Mouse (Mus musculus) 3134 (cell line): ENCODE data around the gene Hbb-bs.
"Not testable (repeated sequence)": the region's sequence is repeated elsewhere in the genome, so short reads cannot be mapped to it uniquely, and the experiment has no call there.

Experiments
- DNase-seq: peaks from one replicate; pipeline ENCODE4 v3.0.0-alpha.2; 2011; ENCODE audit warnings: low spot score; ENCODE audit not compliant: insufficient read length; ENCODE audit errors: extremely low read depth

Hbb-bs gene

DNA sequence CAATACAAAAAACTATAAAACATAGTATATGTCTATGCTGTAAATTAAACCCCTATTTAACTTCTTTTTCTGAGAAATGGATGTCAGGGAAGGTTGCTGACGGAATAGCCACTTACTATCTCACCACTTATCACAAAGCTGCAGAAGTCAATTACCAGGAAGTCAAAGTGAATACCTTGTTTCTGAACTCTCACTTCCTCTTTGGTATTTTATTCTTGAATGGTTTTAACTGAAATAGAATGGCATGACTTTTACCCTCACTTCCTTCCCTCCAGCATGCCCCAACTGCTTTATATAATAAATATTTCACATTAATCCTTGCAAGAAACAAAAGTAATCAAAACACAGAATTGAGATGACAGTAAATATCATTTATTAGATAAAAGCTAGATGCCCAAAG, 15.7 kb downstream of the Hbb-bs start:
- DNase-seq, result no peak

DNA sequence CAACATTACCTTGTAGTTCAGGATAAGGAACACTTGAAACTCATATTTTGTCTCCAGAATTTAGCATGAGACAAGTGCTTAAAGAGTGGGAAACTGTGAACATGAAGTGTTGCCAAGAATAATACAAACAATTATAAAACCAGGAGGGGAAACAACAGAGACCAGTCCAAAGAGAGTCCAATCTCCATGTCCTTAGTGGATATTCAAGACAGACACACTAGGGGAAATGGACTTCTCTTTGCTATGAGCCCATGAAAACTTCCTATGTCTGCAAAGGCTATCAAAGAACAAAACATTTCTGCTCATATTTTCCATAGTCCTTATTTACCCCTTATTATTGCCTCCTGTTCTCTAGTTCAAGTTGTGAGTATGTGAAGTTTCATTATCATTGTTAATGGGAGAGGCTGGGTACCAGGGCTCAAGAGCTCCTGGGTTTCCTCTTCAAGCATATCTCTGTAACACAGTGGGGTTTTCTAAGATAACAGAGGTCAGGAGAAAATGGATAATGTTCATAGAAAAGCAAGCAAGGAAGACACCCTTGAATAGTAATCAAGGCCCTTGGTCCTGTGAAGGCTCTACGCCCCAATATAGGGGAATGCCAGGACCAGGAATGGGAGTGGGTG, 16.6 kb downstream of the Hbb-bs start:
- no peak for DNase-seq

DNA sequence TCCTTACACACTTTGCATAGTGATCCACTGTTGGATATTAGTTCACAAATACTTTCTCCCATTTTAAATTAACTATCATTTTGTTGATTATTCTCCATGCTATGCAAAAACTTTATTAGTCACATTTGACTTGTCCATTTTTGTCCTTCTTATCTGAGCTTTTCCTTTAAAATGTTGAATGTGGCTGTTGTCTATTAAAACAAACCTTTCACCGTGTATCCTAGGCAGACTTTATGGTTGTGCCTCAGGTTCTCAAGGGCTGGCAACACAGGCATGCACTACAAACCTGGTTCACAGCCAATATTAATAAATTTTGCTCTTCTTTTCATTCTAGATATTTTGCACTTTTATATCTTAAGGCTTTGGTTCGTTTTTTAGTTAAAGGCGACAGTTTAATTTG, 17.1 kb downstream of the Hbb-bs start:
- no peak for DNase-seq

DNA sequence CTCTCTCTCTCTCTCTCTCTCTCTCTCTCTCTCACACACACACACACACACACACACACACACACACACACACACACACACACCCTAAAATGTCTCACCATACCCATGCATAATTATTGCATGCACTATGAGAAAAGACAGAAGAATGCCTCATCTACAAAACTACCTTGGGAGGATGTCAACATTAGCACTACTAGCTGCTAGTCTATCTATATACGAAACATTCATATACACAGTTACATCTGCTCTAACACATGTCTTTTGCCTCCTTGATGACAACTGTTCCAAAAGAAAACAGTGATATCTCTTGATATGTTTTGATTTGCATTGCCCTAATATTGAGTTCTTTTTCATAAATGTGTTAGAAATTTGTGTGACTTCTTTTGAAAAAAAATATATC, 17.6 kb downstream of the Hbb-bs start:
- DNase-seq, result no peak

DNA sequence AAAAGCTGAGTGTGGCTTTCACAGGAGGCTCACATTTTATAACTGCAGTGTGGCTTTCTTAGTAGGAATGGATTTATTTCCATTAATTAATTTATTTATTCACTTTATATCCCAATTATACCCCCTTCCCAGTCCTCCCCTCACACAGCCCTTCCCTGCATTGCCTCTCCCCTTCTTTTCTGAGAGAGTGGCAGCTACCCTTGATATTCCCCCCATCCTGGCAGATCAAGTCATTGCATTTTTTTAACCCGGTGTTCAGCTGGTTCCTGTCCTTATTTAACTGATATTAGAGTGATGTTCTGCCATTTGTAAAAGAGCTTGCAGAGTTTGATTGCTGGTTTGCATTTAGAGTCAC, 18.1 kb downstream of the Hbb-bs start:
- DNase-seq, result no peak

DNA sequence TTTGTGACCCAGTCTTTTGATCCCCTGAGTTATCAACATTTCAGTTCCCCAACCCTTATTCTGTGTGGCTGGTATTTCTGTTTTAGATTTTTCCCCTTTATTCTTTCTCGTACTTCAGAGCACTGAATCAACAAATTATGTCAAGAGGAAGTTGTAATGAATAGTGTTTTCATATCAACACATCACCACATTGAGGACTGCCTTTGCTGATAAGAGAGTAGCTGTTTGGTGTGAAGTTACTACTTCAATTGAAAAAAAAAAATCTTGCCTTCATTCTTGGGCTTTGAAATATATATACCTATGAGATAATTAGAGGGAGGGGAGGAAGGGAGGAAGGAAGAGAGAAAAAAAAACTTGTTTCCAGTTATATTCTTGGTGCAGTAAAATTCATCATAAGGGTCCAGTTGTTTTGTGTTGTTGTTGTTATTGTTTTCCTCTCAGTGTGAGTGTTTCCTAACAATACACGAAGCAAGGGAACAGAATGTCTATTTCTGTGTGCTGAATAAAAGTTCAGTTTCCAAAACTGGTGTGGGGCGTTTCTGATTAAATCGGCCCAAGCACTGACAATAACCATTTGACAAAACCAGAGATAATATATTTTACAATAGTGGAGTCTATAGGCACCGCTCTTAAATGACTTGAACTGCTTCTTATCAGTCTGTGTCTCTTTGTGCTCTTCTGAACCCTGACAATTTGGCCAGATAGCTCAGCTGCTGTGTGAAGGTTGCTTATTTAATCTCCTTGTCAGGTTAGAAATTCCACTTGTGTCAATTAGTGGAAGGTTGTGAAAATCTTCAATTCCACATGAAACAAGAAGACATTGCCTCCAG, 18.7 kb downstream of the Hbb-bs start:
- no peak for DNase-seq

DNA sequence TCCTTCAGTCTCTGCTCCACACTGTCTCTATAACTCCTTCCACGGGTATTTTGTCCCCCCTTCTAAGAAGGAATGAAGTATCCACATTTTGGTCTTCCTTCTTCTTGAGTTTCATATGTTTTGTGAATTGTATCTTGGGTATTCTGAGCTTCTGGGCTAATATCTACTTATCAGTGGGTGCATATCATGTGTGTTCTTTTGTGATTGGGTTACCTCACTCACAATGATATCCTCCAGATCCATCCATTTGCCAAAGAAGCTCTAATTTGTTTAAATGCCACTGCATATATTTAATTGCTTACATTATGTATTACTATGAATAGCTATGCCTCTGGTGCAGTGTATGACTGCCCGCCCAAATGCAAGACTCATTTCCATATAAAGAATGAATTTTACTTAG, 19.8 kb downstream of the Hbb-bs start:
- DNase-seq, result not testable (repeated sequence)

DNA sequence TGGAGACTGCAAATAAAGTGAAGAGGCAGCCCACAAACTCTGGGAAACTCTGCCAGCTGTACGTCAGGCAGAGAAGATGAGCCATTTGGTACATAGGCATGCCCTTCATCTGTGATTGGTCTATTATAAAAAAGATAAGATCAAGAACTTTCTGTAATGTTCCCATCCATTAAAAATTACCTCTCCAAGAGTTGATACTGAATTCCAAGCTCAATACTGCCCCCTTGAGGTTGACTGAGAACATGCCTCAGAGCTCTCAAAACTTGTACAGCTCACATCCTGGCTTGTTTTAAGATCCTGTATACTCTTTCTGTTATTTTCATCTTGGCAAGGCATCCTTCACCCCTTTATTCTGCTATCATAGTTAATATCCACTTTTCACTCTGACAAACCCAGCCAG, 21.0 kb downstream of the Hbb-bs start:
- DNase-seq, result no peak

DNA sequence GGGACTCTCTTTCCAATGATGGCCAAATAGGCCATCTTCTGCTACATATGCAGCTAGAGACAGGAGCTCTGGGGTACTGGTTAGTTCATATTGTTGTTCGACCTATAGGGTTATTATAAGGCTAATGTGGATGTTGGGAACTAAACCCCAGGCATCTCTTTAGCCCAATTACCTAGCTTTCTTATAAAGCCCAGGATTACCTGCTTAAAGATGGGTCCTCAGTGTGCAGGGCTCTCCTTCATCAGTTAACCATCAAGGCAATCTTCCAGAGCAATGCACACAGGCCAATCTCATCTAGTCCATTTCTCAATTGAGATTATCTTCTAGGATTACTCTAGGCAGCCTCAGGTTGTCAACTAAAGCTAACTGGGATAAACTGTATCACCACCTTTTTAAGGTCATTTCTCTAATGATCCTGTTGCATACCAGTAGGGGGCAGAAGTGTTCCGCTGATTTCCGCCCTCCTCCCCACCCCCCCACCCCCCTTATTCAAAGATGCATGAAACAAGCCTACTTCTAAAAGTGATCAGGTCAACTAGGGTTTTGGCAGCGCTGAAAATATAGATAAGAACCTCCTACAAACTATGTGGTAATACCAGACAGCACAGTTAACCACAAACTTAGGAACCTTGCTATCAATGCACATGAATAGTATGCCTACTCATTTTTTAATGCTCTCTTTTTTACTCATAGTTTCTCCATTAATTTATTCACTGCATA, 35.1 kb downstream of the Hbb-bs start:
- no peak for DNase-seq

DNA sequence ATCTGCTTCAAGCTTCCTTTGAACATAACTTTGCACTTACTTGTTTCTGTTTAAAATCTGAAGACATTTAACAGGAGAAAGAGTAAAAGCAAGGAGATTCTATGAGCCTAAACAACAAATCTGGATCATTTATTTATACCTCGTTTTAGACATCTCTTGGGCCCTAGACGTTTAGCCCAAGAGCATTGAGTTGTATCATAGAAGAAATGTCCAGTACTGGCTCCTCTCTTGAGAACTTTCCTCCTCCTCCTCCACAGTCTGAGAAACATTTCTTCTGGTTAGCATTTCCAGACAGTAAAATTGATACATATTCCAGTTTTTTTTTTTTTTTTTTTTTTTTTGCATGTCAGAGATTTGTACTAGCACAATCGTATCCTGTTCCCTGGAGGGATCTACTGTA, 36.2 kb downstream of the Hbb-bs start, which contains the start of gene Olfr67:
TSS of gene Olfr67 (minus strand) at position 101 of the 400 bp plus-strand sequence.
- DNase-seq, result no peak

DNA sequence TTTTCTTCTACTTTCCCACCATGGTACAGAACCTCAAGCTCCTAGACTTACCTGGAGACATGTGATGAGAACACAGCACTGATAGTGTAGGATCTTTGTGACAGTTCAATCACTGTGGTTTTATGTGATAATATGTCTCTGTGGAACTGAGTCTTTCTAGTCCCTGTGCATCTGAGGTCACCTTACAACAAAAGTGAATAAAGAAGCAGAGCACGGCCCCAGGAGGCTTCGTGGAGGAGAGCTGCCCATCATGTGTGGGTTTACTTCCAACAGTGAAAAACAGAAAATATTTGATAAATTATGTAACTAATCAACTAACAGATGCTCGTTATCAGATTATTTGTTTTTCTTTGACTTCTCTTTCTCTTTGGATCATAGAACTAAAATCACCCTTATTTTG, 48.3 kb downstream of the Hbb-bs start, which contains the start of gene Olfr68:
TSS of gene Olfr68 (minus strand) at position 101 of the 400 bp plus-strand sequence.
- no peak for DNase-seq

DNA sequence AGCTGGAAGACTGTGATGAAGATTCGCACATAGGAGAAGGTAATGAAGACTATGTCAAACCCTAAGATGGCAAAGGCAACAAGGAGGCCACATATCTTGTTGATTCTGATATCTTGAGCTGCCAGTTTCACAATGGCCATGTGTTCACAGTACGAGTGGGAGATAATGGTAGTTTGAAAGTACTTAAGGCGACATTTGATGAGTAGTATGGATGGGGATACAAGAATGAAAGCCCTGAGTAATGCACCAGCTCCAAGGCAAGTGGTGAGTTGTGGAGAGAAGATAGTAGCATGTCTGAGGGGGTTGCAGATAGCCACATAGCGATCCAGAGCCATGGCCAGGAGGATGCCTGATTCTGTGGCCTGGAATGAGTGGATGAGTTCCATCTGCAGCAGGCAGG, 50.2 kb downstream of the Hbb-bs start:
- DNase-seq, result not testable (repeated sequence)
